Mouse (Mus musculus): ENCODE results near the gene Lim2.
"Not testable (repeated sequence)": the region's sequence is repeated elsewhere in the genome, so short reads cannot be mapped to it uniquely, and the experiment has no call there.

Lim2 gene

DNA sequence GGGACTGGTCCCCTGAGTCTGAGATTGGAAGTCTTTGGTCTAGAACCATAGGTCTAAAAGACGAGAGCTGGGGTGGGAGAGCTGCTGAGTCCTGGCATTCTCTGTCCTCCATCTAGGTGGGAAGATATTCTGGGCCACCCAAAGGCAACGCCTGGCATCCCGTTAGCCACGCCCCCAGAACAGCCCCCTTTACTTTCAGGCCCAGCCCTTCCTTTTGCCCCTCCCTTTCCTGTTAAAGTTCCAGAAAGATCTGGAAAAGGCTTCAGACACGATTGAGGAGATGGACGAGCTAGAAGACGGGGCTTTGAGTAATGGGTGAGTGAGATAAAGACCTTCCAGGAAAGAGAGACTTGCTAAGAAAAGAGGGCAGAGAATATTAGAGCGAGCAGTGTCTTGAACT lies at the start of gene Lim2:
Gene Lim2, plus strand, starts transcription at position 265 of the 400 bp plus-strand sequence.
- no peak for DNase-seq

DNA sequence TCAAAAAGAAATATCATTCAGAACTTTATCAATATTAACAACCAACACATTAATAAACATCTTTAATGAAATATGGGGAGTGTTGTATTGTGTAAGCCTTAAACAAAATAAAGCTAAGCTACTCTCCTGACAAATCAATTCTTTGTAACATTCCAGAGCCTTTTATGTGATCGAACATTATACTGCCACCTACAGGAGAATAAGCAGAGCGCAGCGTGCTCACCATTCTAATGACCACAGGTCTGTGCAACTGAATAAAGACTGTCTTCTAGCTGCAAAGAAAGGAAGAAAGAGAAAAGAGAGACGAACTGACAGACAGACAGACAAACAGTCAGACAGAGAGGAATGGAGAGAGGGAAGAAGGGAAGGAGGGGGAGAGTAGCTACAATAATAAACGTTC lies 49.2 kb upstream of the Lim2 start:
- DNase-seq = peak; percentile 23 to 34

DNA sequence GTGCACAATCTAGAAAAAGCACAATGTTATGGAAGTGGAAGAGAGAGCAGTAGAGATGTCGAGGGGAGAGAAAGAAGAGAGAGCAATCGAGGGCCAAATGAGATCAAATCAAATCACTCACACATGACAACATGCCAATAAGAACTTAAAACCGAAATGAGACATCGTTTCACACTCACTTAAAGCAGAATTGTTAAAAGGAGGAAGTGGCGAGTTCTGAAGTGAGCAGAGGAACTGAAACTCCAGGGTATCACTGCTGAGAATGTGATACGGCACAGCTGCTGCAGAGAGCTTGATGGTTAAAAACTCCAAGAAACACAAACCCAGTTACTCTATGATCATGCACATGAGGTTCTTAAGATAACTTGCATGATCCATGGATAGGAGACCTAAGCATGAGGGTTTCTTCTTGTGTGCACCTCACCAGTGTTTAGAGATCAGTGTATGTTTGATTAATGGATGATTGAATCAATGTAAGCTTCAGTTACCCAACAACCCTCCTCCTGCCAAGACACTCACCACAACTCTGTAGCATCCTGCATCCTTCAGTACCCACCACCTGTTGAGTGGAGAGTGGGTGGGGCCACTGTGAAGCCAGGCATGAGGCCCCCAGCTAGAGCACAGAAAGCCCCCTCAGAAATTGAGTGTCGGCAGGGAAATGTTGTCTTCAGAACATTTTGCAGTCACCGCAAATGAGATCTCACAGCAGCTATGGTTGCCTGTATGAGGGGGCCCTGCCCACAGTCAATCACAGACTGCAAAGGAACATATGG lies 34.9 kb upstream of the Lim2 start:
- peak; percentile 69 to 77 for DNase-seq

DNA sequence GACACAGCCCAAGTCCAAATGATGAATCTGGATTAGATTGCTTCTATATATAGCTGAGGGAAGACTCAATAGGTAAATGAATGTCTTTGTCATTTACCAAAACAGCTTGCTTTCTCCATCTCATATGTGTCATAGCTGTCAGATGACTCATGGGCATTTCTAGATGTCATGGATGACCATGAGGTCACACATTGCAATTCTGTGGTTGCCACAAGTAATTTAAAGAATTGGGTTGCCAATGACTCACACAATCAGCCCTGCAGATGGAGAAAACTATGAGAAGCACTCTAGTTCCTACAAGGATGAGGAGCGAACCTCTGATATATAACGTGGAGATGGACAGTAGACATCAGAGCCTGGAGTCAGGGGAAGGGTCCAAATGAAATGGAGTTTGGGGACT lies 28.0 kb upstream of the Lim2 start:
- no peak for DNase-seq

DNA sequence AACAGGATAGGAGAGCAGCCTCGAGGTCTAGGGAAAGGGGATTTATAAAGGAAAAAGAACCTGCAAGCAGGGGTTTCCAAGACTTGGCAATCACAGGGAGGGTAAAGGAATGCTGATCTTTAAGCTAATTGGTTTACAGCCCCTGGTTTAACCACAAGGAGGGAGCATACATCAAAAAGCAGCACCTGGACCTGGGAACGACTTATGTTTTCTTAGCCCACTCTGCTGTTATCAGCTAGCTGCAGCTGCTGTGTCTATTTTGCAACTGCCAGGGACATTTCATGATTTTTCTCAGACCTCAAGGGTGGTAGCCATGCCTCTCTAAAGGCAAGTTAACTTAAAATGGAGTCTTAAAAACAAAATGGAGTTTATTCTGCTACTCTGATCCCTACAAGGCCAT lies 24.8 kb upstream of the Lim2 start:
- no peak for DNase-seq

DNA sequence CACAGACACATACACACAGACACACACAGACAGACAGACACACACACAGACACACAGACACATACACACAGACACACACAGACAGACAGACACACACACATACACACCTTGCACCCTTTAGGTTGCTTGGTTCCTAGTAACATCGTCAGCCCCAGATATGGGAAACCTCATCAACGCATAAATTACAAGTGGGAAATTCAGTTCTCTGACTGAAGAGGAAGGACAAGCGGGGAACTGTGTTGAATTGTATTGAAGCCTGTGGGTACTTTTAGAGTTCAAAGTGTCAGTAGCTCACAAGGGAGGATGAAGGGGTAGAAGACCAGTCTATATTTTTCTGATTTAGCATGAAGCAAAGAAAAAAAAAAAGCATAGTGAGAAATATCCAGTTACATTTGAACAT lies 19.9 kb upstream of the Lim2 start:
- DNase-seq = peak; percentile 24 to 25

DNA sequence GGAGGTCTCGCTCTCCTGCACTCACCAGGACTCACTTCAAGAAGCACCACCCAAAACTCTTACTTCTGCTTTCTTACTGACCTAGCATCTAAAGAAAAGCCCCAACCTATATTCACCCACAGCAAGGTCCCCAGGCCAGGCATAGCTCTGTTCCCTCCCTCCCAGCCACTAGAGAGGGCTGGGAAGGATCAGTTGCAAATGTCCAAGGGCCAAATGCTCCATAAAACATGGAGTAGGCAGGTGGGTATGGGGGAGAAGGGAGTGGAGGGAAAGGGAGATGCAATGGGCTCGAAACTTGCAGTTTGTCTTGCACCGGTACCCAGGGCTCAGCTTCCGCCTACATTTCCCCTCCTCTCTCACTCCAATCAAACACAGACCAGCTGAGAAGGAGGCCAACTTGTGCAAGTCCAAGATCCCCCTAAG lies 19.3 kb upstream of the Lim2 start, which contains the start of gene Siglecg:
Gene Siglecg, plus strand, starts transcription at position 74 of the 423 bp plus-strand sequence.
- DNase-seq = peak; percentile 71 to 78

DNA sequence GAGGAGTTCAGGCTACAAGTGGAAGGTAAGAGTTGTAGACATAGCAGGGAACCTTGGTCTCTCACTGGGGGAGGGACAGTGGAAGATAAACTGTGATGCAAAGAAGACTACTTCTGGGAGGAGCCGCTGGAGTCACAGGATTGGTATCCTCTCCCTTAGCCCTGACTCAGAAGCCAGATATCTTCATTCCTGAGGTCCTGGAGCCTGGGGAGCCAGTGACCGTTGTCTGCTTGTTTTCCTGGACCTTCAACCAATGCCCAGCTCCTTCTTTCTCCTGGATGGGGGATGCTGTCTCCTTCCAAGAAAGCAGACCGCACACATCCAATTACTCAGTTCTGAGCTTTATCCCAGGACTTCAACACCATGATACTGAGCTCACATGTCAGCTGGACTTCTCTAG lies 18.4 kb upstream of the Lim2 start:
- no peak for DNase-seq

DNA sequence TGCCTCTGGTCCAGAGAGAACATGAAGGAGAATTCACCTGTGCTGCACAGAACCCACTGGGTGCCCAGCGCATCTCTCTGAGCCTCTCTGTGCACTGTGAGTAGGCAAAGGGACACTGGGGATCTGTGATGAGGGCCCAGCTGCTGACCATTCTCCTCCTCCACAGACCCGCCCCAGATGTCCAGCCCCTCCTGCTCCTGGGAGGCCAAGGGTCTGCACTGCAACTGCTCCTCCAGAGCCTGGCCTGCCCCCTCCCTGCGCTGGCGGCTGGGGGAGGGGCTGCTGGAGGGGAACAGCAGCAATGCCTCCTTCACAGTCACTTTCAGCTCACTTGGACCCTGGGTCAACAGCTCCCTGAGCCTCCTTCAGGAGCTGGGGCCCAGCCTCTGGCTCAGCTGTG lies 15.7 kb upstream of the Lim2 start:
- not testable (repeated sequence) for DNase-seq

DNA sequence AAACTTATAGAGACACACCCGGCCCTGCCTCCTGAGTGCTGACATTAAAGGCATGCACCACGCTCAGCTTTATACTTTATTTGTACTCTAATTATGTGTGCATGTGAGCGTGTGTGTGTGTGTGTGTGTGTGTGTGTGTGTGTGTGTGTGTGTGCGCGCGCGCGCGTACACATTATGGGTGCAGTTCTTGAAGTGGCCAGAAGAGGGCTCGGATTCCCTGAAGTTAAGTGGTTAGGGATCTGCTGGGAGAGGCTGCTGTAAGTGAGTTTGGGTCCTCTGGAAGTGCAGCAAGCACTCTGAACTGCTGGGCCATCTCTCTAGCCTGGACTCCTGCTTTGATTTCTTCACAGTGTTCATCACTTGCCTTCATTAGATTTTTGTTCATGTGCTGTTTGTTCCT lies 10.2 kb upstream of the Lim2 start:
- DNase-seq = peak; percentile 28 to 35

DNA sequence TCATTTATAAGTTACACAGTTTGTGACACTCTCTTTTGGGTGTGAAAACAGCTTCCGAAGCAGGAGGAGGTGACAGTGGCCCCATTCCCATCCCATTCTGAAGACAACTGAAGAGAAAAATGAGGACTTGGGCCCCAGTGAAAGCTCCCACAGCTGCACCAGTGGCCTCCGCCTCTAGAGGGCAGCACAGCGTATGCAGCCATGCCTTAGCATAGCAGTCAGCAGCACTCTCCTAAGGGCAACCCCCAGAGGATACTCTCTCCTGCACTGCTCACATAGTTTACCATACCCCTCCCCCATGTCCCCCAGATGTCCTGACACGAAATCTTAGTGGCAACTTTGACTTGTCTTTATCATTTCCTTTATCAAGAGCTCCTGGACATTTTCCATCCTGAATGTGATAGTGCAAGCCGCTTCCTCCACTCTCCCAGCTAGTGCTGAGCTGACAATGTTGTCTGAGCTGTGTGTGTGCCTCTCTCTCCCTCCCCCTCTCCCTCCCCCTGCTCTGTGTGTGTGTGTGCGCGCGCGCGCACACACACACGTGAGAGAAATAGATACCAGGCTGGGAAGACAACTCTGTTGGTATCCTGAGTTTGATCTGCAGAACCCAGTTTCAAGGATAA lies 4.4 kb upstream of the Lim2 start:
- DNase-seq = peak; percentile 86

DNA sequence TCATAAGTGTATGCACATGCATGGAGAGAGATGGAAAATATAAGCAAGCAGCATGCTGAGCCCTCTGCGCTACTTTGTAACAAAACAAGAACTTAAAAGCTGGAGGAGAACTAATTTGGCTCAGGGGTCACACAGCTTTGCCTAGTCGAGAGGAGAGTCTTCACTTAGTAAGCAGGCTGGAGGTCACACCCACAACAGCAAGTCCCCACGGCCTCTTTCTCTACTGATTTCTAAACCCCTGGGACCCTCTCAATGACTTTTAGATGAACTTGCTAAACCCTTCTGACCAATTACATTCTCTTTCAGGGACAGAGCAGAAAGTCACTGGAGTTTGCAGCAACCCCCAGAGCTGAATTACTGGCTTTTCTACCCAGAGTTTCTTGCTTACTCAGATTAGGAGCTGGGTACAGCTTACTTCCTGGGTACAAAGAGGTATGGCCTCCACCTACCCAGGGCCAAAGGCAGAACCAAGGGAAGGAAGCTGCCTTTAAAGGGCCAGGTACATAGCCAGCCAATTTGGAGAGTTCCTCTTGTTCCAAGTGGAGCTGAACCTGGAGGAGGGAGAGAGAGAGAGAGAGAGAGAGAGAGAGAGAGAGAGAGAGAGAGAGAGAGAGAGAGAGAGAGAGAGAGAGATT lies 3.4 kb upstream of the Lim2 start:
- DNase-seq = no peak

DNA sequence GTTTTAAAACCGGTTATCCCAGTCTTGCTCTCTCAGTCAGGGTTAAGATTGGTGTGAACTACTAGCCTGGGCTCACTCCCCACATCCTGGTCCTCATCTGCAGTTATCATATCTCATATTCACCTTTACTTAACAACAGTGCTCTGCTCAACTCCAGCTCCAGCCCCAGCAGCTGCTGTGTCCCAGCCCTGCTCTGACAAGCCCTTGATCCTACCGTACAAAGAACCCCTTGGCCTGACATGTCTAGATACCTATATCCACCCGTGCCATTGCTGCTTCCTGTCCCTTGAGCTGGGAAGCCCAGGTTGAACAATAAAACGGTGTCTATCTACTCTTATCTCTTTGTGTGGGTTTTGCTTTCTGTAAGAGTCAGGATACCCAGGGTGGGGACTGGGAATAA lies 2.0 kb downstream of the Lim2 start:
- DNase-seq = no peak

DNA sequence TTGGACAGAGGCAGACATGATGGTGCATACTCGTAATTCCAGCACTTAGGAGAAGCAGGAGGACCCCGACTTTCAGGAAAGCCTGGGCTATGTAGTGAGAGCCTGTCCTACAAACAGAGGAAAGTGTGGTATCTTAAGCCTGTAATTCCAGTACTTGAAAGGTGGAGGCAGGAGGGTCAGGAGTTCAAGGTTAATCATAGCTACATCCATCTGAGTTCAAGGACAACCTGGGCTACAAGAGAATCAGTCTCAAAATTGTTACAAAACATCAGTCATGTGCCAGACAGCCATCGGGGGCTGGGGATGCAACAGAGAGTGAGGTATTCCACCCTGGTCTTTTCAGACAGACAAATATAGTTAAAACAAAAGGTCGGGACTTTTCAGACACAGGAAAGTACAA lies 5.4 kb downstream of the Lim2 start:
- no peak for DNase-seq

DNA sequence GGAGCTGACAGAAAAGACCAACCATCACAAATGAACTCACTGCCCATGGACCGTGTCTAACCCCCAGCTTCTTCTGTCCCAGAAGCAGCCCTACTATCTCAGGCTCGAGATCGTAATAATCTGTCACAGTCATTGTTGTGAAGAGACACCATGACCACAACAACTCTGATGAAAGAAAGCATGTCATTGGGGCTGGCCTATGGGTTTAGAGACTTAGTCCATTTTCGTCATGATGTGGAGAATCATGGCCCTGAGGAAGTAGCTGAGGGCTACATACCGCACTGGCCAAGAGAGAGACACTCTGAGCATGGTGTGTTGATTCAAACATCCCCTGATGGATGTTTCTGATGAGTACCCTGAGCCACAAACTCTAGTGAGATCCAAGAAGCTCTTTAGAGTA lies 7.2 kb downstream of the Lim2 start:
- no peak for DNase-seq

DNA sequence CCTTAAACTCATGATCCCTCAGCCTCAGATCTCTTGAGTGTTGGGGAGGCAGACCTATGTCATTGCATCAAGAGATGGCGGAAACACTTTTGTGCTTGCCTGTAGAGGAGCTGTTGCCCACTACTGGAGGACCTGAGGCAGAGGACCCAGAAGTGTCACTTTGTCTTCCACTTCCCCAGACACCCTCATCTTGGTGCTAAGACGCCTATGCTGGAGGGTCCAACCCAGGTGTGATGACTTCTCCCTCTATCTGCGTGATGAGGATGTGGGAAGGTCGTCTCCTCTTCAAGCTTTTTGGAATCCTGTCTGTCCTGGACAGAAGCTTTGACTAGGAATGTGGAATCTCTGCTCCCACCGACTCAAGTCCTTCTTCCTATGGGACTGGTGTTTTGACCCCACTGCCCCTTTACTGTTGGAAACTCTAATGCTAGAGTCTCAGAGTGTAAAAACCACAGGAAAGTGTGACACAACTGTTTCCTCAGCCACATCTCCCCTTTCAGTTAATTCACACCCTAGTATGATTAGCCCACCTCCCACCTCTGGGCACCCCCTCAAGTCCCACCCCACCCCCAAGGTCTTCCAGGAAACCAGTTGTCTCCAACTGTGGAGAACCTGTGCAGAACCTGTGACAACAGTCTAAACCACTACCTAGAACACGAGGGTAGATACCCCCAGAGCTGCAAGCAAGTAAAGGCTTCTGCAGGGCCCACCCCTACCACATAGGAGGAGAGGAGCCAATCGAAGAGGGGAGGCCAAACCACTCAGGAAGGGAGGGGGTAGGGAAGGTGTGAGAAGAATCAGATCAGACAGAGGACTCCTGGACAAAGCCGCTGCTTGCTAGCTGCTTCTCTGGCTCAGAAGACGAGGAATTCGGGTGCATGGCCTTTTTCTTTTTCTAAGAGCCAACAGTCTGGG lies 9.1 kb downstream of the Lim2 start, which contains the start of gene Nkg7:
Gene Nkg7, plus strand, starts transcription at position 733 of the 915 bp plus-strand sequence.
- no peak for DNase-seq

DNA sequence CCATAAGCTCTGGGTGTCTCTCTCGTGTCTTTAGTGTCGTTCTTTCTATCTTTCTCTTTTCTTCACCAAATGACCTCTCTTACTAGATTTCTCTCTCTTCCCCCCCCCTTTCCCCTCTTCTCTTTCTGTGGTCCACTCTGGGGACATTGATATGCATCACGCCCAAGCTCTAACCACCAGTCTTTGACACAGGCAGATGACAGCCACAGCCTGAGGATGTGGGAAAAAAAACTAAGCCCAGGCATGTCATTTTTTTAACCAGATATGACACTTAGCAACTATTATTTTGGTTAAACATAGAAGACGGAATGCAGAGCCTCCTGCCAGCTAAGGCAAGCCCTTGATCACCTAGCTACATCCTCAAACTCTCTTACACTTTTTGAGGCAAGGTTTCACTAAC lies 11.1 kb downstream of the Lim2 start:
- no peak for DNase-seq

DNA sequence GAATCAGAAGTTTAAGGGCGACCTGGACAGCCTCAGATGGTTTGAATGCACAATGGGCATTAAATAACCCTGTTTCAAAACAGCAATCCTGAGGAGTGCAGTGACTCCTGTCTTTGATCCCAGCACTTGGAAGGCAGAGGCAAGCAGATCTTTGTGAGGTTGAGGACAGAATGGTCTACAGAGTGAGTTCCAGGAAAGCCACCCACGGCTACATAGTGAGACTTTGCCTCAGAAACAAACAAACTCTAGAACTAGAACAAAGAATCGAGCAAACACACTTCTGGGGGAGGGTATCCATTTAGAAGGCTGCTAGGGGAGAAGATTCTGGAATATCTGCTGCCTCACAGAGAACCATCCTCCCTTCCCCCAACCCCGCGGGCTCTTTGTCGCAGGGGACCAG lies 13.0 kb downstream of the Lim2 start, which contains the start of gene Cldnd2:
Gene Cldnd2, plus strand, starts transcription at position 301 of the 400 bp plus-strand sequence.
- DNase-seq = no peak

DNA sequence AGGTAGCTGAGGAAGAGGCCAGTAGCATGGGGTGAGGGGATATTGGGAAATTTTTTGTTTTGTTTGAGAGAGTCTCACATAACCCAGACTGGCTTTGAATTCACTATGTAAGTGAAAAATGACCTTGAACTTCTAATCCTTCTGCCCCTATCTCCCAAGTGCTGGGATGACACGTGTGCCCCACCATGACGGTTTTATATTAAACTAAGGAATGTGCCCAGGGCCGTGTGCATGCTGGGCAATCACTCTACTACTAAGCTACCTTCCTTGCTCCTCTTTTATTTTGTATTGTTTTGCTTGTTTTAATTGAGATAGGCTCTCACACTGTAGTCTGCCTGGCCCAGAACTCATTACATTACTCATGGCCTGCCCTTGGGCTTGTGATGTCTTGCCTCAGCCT lies 13.6 kb downstream of the Lim2 start:
- DNase-seq = no peak

DNA sequence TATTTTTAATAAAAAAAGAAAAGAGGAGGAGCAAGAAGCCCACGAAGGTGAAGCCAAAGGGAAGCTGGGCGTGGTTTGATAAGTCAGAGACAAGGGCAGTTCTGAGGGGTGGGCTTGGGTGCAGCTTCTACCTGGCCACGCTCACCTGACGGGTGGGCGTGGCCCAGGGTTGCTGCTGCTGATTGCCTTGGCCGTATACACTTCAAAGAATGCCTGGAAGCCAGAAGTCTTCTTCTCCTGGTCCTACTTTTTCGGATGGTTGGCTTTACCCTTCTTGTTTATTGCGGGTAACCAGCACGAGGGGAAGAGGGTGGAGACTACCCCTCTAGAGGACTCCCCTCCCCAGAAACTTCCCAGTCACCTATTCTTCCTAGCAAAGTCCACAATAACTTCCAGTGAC lies 15.2 kb downstream of the Lim2 start:
- DNase-seq = no peak

DNA sequence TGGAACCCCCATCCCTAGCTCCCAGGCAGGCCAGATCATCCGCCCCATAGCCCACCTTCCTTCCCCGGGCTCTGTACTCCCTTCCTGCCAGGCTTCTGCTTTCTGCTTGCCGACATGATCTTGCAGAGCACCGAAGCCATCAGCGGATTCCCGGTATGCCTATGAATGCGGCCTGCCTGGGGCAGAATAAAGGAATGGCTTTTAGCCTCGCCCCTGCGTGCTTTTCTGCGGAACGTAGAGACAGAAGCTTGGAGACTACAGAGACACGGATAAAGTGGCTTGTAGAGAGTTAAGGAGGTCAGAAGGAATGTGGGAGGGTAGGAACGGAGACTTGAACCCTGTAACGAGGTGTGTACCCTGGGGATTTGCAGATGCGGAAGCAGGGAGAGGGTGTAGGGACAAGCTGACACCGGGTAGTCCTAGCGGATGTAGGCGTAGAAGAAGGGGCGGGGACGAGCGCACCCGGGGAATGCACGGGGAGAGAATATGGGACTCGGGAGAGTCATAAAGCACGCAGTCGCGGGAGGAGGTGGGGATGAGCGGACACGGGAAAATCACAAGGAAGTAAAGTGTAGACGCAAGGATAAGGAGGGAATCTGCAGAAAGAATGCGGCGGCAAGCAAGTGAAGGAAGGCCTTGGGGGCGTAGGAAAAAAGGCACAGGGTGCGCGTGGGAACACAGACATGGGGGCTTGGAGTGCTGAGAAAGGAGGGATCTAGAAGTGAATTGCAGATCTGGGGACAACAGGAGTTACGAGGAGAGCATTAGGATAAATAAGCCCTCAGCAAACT lies 15.9 kb downstream of the Lim2 start:
- DNase-seq = peak; percentile 65 to 69

DNA sequence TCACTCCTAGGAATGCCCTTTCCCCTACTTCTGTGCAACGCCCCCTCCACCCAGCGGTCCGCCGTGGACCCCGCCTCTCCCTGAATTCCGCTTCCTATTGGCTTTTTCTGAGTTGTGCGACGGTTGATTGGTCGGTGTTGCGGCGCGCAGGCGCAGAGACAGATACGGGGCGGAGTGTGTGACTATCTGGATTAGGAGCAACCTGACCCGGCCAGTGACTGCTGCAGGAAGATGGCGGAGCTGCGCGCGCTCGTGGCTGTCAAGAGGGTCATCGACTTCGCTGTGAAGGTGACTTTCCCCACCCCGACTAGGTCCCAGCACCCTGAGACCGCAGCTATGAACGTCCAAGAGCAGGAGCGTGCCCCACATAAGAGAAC lies 16.4 kb downstream of the Lim2 start, which contains the start of the genes Etfb and Gm45233:
Gene Etfb, plus strand, starts transcription at position 167 of the 377 bp plus-strand sequence.
Gene Gm45233, plus strand, starts transcription at position 212 of the 377 bp plus-strand sequence.
- peak; percentile 85 to 86 for DNase-seq

Measured in B cell, adult 2 months (primary cell).